Mouse (Mus musculus) CH12.LX (cell line): ENCODE measurements around the gene Epgn. TPM values are rescaled to one million over a fixed set of nuclear protein-coding genes. Genes with fewer than 3 reads are reported as not detected.

Experiments used
- DNase-seq: peaks from one replicate; pipeline ENCODE4 v3.0.0-alpha.2; 2013; ENCODE audit errors: extremely low read depth
- H3K27ac ChIP-seq: 2 replicates; pipeline ENCODE4 v1.5.1; 2012; ENCODE audit warnings: low read depth, mild to moderate bottlenecking, control low read depth, moderate library complexity; ENCODE audit not compliant: insufficient read depth
- H3K27me3 ChIP-seq: replicated peaks from 2 replicates; pipeline ENCODE3; 2012; ENCODE audit warnings: inconsistent platforms
- H3K36me3 ChIP-seq, 2 experiments: replicated peaks in 1 of 2; 2 replicates each; pipeline versions ENCODE3 to v1.6.1; 2012; ENCODE audit warnings: inconsistent platforms in 1 of 2, low read length in 1 of 2, mild to moderate bottlenecking in 1 of 2, mixed read lengths in 1 of 2, moderate library complexity in 1 of 2; ENCODE audit not compliant: control insufficient read depth in 1 of 2, insufficient read depth in 1 of 2
- H3K4me1 ChIP-seq, 2 experiments: 2 replicates each; pipeline ENCODE4 v1.6.1; 2012; ENCODE audit warnings: inconsistent platforms in 1 of 2, moderate library complexity in 1 of 2; ENCODE audit not compliant: insufficient read depth in 2 of 2, control insufficient read depth in 1 of 2
- H3K4me2 ChIP-seq: 2 replicates; pipeline ENCODE4 v1.6.1; 2012; ENCODE audit warnings: low read depth, mild to moderate bottlenecking, control low read depth; ENCODE audit not compliant: poor library complexity, insufficient read depth, severe bottlenecking
- H3K4me3 ChIP-seq, 3 experiments: fragments of 150-350 bp in 1 of 3; sonication (generic) in 1 of 3; replicated peaks in 1 of 3; 2 replicates each; pipeline versions ENCODE3 to v1.5.1; 2011 to 2012; ENCODE audit warnings: low read depth in 2 of 3, low read length in 2 of 3, mild to moderate bottlenecking in 2 of 3, moderate library complexity in 2 of 3, control low read depth in 1 of 3, improper control_type of control experiment in 1 of 3, inconsistent platforms in 1 of 3, mixed read lengths in 1 of 3; ENCODE audit not compliant: poor library complexity in 1 of 3
- H3K79me2 ChIP-seq: replicated peaks from 2 replicates; pipeline ENCODE4 v1.6.1; 2012; ENCODE audit warnings: mild to moderate bottlenecking, moderate library complexity; ENCODE audit not compliant: control insufficient read depth, poor library complexity, insufficient read depth, severe bottlenecking; ENCODE audit errors: extremely low read depth
- H3K9ac ChIP-seq: 2 replicates; pipeline ENCODE4 v1.6.1; 2012; ENCODE audit warnings: low read depth, mild to moderate bottlenecking, control low read depth, moderate library complexity; ENCODE audit not compliant: insufficient read depth
- H3K9me3 ChIP-seq: replicated peaks from 2 replicates; pipeline ENCODE3; 2012; ENCODE audit warnings: low read length, inconsistent platforms, mixed read lengths
- E2F4 ChIP-seq: IDR thresholded peaks from 2 replicates; pipeline ENCODE4 v1.6.1; 2011; ENCODE audit warnings: low read depth, low read length, improper control_type of control experiment; ENCODE audit not compliant: insufficient replicate concordance
- EP300 ChIP-seq: IDR thresholded peaks from 2 replicates; pipeline ENCODE4 v1.6.1; 2011; ENCODE audit warnings: low read length, improper control_type of control experiment
- HCFC1 ChIP-seq: IDR thresholded peaks from 2 replicates; pipeline ENCODE4 v1.6.1; 2012; ENCODE audit warnings: low read depth, mild to moderate bottlenecking, inconsistent platforms, low read length, improper control_type of control experiment
- JUN ChIP-seq: IDR thresholded peaks from 2 replicates; pipeline ENCODE4 v1.6.1; 2011; ENCODE audit warnings: low read depth, mild to moderate bottlenecking, low read length, improper control_type of control experiment, moderate library complexity; ENCODE audit not compliant: insufficient read depth
- MAZ ChIP-seq: IDR thresholded peaks from 2 replicates; pipeline ENCODE4 v1.6.1; 2012; ENCODE audit warnings: low read depth, mild to moderate bottlenecking, inconsistent platforms, low read length, improper control_type of control experiment, moderate library complexity
- MEF2A ChIP-seq: IDR thresholded peaks from 2 replicates; pipeline ENCODE4 v1.6.1; 2014; ENCODE audit warnings: low read depth, mild to moderate bottlenecking, inconsistent platforms, low read length, improper control_type of control experiment, borderline replicate concordance
- MYC ChIP-seq: IDR thresholded peaks from 2 replicates; pipeline ENCODE4 v1.6.1; 2011; ENCODE audit warnings: low read depth, mild to moderate bottlenecking, improper control_type of control experiment, low read length
- NELFE ChIP-seq: IDR thresholded peaks from 2 replicates; pipeline ENCODE4 v1.6.1; 2011; ENCODE audit warnings: low read depth, low read length, improper control_type of control experiment
- NRF1 ChIP-seq: IDR thresholded peaks from 2 replicates; pipeline ENCODE4 v1.6.1; 2014; ENCODE audit warnings: low read depth, mild to moderate bottlenecking, inconsistent platforms, low read length, improper control_type of control experiment, moderate library complexity
- PAX5 ChIP-seq: IDR thresholded peaks from 2 replicates; pipeline ENCODE4 v1.6.1; 2012; ENCODE audit warnings: low read length, inconsistent platforms, mixed read lengths
- RAD21 ChIP-seq: IDR thresholded peaks from 2 replicates; pipeline ENCODE4 v1.6.1; 2011; ENCODE audit warnings: low read depth, mild to moderate bottlenecking, low read length, improper control_type of control experiment, moderate library complexity
- RCOR1 ChIP-seq: conservative IDR thresholded peaks from 2 replicates; pipeline ENCODE4 v1.6.1; 2012; ENCODE audit warnings: low read depth, mild to moderate bottlenecking, inconsistent platforms, low read length, improper control_type of control experiment
- SMC3 ChIP-seq: IDR thresholded peaks from 2 replicates; pipeline ENCODE4 v1.6.1; 2011; ENCODE audit warnings: low read depth, low read length, improper control_type of control experiment
- TBP ChIP-seq: conservative IDR thresholded peaks from 2 replicates; pipeline ENCODE4 v1.6.1; 2011; ENCODE audit warnings: low read depth, low read length, improper control_type of control experiment
- ZC3H11A ChIP-seq: IDR thresholded peaks from 2 replicates; pipeline ENCODE4 v1.6.1; 2012; ENCODE audit warnings: low read depth, mild to moderate bottlenecking, inconsistent platforms, low read length, improper control_type of control experiment
- dilution Hi-C: fragments of 300-500 bp; cut with MboI; formaldehyde crosslinking; loops from 2 replicates; pipeline ENCODE4 v1.14.3; 2020; ENCODE audit warnings: low sequenced_read_pairs; ENCODE audit not compliant: extremely low pct_unique_long_range_greater_than_20kb, extremely low pct_ligation_motif_present
- in situ Hi-C: fragments of 300-500 bp; cut with MboI; formaldehyde crosslinking; loops from 3 replicates; pipeline ENCODE4 v1.14.3; 2019; ENCODE audit warnings: low sequenced_read_pairs, low pct_ligation_motif_present, low pct_unique_long_range_greater_than_20kb, mixed read lengths
- polyA plus RNA-seq: library from polyadenylated mRNA; unstranded; fragments of >175 nt; gene quantifications from 2 replicates; pipeline ENCODE4 v1.2.1, GENCODE M21; 2012; ENCODE audit warnings: low read depth; ENCODE audit not compliant: insufficient read length
- total RNA-seq, 2 experiments: library from RNA; depleted of rRNA; stranded (reverse); fragments of 300-350 nt in 1 of 2; fragments of >200 nt in 1 of 2; gene quantifications; 2 replicates each; pipeline ENCODE4 v1.2.3; 2012 to 2014

Gene Epgn
- total and polyA plus RNA-seq, 3 experiments: not detected

DNA sequence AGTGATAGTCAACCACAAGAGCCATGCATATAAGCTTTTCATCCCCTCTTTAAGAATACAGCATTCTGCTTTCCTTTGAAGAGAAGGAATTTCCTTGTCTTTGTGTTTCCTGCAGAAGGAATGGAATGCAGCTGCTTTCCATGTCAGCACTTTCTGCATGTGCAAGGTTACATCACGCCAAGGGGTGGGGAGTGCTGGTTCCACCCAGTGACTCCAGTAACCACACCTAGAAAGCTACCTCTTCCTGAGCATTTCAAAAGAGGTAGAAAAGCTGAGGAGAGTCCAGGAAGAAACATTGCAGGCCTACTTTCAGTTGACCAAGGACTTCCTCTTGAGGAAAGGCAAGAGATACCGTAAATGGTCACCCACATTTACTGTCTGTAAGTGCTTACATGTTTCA is 8.1 kb downstream of the Epgn start:
- Histone ChIP-seq H3K27me3 (no peaks in the 10 kb centered on the region), H3K9me3 (no peaks in the 10 kb centered on the region), H3K36me3 (no peaks in the 10 kb centered on the region), H3K4me2 (no peak overlapping the region), H3K79me2 (no peaks in the 10 kb centered on the region), H3K4me3 (no peak overlapping the region), H3K9ac (no peak overlapping the region), H3K27ac (no peak overlapping the region), H3K4me1 (peaks cover 0 to 2% of the 10 kb centered on the region in 2 experiments; a peak in 1 of 4 replicates)
- in situ Hi-C loops (loop anchor here (25.0 kb wide), 1 partner anchor 277 kb away; no protein-coding TSS in a partner anchor), dilution Hi-C loops (no loop called here)
- no peak for DNase-seq
- TF ChIP-seq MAZ: no peak
- no peak for TF ChIP-seq JUN
- no peak for TF ChIP-seq RAD21
- TF ChIP-seq RCOR1: no peak
- TF ChIP-seq NRF1: no peak
- no peak for TF ChIP-seq SMC3
- TF ChIP-seq MEF2A: no peak
- TF ChIP-seq MYC: no peak
- TF ChIP-seq E2F4: no peak
- no peak for TF ChIP-seq PAX5
- no peak for TF ChIP-seq ZC3H11A
- no peak for TF ChIP-seq TBP
- no peak for TF ChIP-seq EP300
- TF ChIP-seq NELFE: no peak
- TF ChIP-seq HCFC1: no peak

GRCm38 (mm10) chr5:91036628-91037027 is 9.4 kb downstream of the Epgn start:
- no peak for DNase-seq
- no peaks in the 10 kb centered on the region for H3K27me3 ChIP-seq
- no peak overlapping the region for H3K9ac ChIP-seq
- dilution Hi-C loops: no loop called here
- H3K4me3 ChIP-seq: no peak overlapping the region
- TF ChIP-seq TBP (no peak), NELFE (no peak), JUN (no peak), EP300 (no peak)
- no peak overlapping the region for H3K4me2 ChIP-seq
- H3K27ac ChIP-seq: no peak overlapping the region
- H3K4me1 ChIP-seq: peaks cover 0 to 2% of the 10 kb centered on the region in 2 experiments; a peak in 1 of 4 replicates
- no peaks in the 10 kb centered on the region for H3K36me3 ChIP-seq
- in situ Hi-C loops: loop anchor here (25.0 kb wide), 1 partner anchor 276 kb away; no protein-coding TSS in a partner anchor
- H3K9me3 ChIP-seq: no peaks in the 10 kb centered on the region
- no peaks in the 10 kb centered on the region for H3K79me2 ChIP-seq
